Mouse (Mus musculus) E14TG2a.4 (cell line): ENCODE measurements around the gene Ppm1m.

Experiments used
- H3K27me3 ChIP-seq: 2 replicates; pipeline ENCODE4 v1.6.1; 2014; ENCODE audit warnings: low read length, control low read depth; ENCODE audit not compliant: insufficient read depth
- H3K36me3 ChIP-seq: 2 replicates; pipeline ENCODE4 v1.6.1; 2014; ENCODE audit warnings: low read length, control low read depth; ENCODE audit not compliant: insufficient read depth
- H3K4me1 ChIP-seq: replicated peaks from 2 replicates; pipeline ENCODE4 v1.6.1; 2014; ENCODE audit warnings: low read depth, low read length, control low read depth
- H3K4me3 ChIP-seq: replicated peaks from 2 replicates; pipeline ENCODE4 v1.5.1; 2014; ENCODE audit warnings: mild to moderate bottlenecking, low read length
- H3K9me3 ChIP-seq: 2 replicates; pipeline ENCODE4 v1.6.1; 2014; ENCODE audit warnings: low read length, control low read depth
- CTCF ChIP-seq: conservative IDR thresholded peaks from 2 replicates; pipeline ENCODE4 v1.5.1; 2014; ENCODE audit warnings: low read length
- NANOG ChIP-seq: IDR thresholded peaks from 2 replicates; pipeline ENCODE4 v1.6.1; 2014; ENCODE audit warnings: borderline replicate concordance, low read length, mixed read lengths
- POU5F1 ChIP-seq: IDR thresholded peaks from 2 replicates; pipeline ENCODE4 v1.6.1; 2014; ENCODE audit warnings: low read length, borderline replicate concordance

Ppm1m gene

DNA sequence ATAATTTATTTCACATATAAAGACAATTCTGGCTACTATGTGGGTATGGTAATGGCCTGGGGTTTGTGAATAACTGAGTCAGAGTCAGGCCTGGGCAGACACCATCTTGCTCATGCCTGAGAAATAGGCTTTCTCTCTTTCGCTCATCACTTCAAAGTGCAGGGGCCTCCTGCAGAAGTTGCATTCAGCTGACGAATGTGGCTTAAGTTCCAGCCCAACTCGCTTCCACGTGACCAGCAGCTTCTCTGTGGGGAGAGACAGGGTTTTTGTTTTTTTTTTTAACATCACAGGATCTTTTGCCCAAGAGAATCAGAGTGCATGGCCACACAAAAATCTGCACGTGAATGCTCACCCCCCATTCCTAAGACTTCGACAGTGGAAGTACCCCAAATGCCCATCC is 34.4 kb upstream of the Ppm1m start:
- H3K4me1 ChIP-seq: peaks cover 42% of the 10 kb centered on the region
- H3K4me3 ChIP-seq: no peak overlapping the region
- H3K36me3 ChIP-seq: peaks cover 56% of the 10 kb centered on the region
- no peaks in the 10 kb centered on the region for H3K9me3 ChIP-seq
- H3K27me3 ChIP-seq: no peaks in the 10 kb centered on the region
- TF ChIP-seq POU5F1 (no peak), NANOG (no peak), CTCF (no peak)

- peaks cover 46% of the 10 kb centered on the region for H3K36me3 ChIP-seq
- H3K4me1 ChIP-seq: peaks cover 46% of the 10 kb centered on the region
- H3K4me3 ChIP-seq: no peak overlapping the region
- H3K27me3 ChIP-seq: no peaks in the 10 kb centered on the region
- TF ChIP-seq CTCF (no peak), POU5F1 (no peak)
- H3K9me3 ChIP-seq: no peaks in the 10 kb centered on the region
Observed at GRCm38 (mm10) chr9:106232956-106233355, 33.4 kb upstream of the Ppm1m start.

DNA sequence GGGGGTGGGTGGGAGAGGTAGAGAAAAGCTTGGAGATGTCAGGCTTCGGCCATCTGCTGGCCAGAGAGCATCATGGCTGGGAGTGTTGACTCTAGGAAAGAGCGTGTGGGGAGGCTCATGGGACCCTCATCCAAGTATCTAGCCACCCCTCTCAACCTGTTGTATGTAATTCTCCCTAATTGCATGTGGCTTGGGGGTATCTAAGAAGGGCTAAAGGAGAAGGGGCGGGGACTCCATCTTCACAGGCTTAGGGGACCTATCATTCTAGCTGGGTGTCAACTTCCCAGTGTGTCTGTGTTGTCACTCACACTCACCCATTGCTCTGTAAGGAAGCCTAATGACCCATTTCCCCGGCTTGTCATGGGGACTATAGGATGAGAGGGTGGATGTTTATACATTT is 32.3 kb upstream of the Ppm1m start:
- Histone ChIP-seq H3K36me3 (peaks cover 35% of the 10 kb centered on the region), H3K4me1 (peaks cover 54% of the 10 kb centered on the region), H3K4me3 (no peak overlapping the region), H3K9me3 (no peaks in the 10 kb centered on the region), H3K27me3 (0 out of 2 replicates have a peak, but pooled peaks cover 2% of the 10 kb centered on the region)
- no peak for TF ChIP-seq POU5F1

GRCm38 (mm10) chr9:106231220-106231619 is 31.7 kb upstream of the Ppm1m start:
- H3K9me3 ChIP-seq: no peaks in the 10 kb centered on the region
- peaks cover 6% of the 10 kb centered on the region for H3K27me3 ChIP-seq
- H3K4me1 ChIP-seq: peaks cover 51% of the 10 kb centered on the region
- no peak overlapping the region for H3K4me3 ChIP-seq
- peaks cover 29% of the 10 kb centered on the region for H3K36me3 ChIP-seq
- TF ChIP-seq CTCF (no peak), NANOG (no peak), POU5F1 (no peak)

- H3K4me3 ChIP-seq: no peak overlapping the region
Observed at GRCm38 (mm10) chr9:106230734-106231106, 31.2 kb upstream of the Ppm1m start.

GRCm38 (mm10) chr9:106230051-106230733 is 30.6 kb upstream of the Ppm1m start:
- peaks cover 20% of the 10 kb centered on the region for H3K36me3 ChIP-seq
- TF ChIP-seq NANOG (no peak), CTCF (no peak), POU5F1 (no peak)

More at GRCm38 (mm10) chr9:106230734-106231106, 31.2 kb upstream of the Ppm1m start:
- TF ChIP-seq CTCF: peak; percentile 37
- no peak for TF ChIP-seq POU5F1
- Histone ChIP-seq H3K4me1 (peaks cover 54% of the 10 kb centered on the region), H3K36me3 (peaks cover 24% of the 10 kb centered on the region), H3K9me3 (no peaks in the 10 kb centered on the region), H3K27me3 (peaks cover 10% of the 10 kb centered on the region)

GRCm38 (mm10) chr9:106227790-106228429 is 28.4 kb upstream of the Ppm1m start:
- peaks cover 38% of the 10 kb centered on the region for H3K27me3 ChIP-seq
- peaks cover 50% of the 10 kb centered on the region for H3K4me1 ChIP-seq
- TF ChIP-seq CTCF: no peak
- TF ChIP-seq POU5F1: no peak
- TF ChIP-seq NANOG: no peak
- no peaks in the 10 kb centered on the region for H3K9me3 ChIP-seq
- no peaks in the 10 kb centered on the region for H3K36me3 ChIP-seq
- H3K4me3 ChIP-seq: no peak overlapping the region

More at GRCm38 (mm10) chr9:106230051-106230733, 30.6 kb upstream of the Ppm1m start:
- no peaks in the 10 kb centered on the region for H3K9me3 ChIP-seq
- H3K27me3 ChIP-seq: peaks cover 16% of the 10 kb centered on the region
- no peak overlapping the region for H3K4me3 ChIP-seq
- peaks cover 55% of the 10 kb centered on the region for H3K4me1 ChIP-seq

DNA sequence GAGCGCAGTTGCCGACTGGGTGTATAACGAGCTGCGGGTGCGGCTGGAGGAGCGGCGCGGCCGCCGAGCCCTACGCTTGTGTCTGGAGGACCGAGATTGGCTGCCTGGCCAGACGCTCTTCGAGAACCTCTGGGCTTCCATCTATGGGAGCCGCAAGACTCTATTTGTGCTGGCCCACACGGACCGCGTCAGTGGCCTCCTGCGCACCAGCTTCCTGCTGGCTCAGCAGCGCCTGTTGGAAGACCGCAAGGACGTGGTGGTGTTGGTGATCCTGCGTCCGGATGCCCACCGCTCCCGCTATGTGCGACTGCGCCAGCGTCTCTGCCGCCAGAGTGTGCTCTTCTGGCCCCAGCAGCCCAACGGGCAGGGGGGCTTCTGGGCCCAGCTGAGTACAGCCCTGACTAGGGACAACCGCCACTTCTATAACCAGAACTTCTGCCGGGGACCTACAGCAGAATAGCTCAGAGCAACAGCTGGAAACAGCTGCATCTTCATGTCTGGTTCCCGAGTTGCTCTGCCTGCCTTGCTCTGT is 26.7 kb upstream of the Ppm1m start:
- H3K4me3 ChIP-seq: peak overlapping the region; percentile 76
- H3K36me3 ChIP-seq: no peaks in the 10 kb centered on the region
- H3K27me3 ChIP-seq: peaks cover 46% of the 10 kb centered on the region
- peaks cover 46% of the 10 kb centered on the region for H3K4me1 ChIP-seq
- no peaks in the 10 kb centered on the region for H3K9me3 ChIP-seq
- TF ChIP-seq POU5F1 (no peak), NANOG (no peak), CTCF (no peak)
